Mouse (Mus musculus): ENCODE data around the gene Mpv17l.
"Not testable (repeated sequence)": the region's sequence is repeated elsewhere in the genome, so short reads cannot be mapped to it uniquely, and the experiment has no call there.

Gene Mpv17l

DNA sequence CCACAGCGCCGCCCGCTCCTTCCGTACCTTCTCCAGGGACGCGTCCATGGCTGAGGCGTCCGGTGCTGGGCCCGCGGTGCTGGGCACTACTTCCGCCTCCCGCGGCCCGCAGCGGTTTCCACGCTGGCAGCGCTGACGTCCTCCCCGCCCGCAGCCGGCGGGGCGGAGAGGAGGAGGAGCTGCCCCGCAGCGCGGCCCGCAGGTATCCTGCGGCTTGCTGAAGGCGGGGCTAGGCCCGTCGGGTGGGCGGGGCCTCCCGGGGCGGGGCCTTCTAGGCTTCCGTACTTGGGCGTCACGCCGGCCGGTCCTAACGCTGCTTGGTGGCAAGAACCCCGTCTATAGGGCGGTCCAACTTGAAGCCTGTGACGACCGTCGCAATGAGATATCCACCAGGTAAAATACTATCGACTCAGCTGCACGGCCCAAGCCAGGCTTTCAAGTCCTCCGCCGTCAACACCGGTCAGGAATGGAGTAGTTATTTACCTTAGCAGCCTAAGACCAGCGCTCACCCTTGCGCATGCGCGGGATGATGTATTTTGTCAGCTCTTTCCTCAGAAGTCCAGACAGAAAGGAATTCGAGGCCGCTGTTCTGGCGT, at the start of gene Mpv17l, which contains the start of gene Pdxdc1:
Gene Mpv17l, plus strand, starts transcription at position 274 of the 596 bp plus-strand sequence.
Gene Pdxdc1, minus strand, starts transcription at position 244 of the 596 bp plus-strand sequence.
- DNase-seq: peak; percentile 97

DNA sequence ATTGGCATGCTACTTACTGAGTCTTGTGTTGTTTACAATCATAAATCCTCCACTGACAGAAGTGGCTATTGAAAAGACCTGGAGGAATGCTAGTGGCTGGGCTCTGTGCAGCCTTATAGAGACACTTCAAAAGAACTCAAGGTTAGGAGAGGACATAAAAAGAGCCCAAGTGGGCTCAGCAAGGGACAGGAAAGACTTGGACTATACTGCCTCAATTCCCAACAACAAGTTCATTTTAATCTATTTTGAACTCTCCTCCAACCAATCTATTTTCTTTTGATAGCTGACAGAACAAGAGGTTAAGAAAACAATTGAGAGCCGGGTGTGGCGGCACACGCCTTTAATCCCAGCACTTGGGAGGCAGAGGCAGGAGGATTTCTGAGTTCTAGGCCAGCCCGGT, 49.1 kb upstream of the Mpv17l start:
- no peak for DNase-seq

DNA sequence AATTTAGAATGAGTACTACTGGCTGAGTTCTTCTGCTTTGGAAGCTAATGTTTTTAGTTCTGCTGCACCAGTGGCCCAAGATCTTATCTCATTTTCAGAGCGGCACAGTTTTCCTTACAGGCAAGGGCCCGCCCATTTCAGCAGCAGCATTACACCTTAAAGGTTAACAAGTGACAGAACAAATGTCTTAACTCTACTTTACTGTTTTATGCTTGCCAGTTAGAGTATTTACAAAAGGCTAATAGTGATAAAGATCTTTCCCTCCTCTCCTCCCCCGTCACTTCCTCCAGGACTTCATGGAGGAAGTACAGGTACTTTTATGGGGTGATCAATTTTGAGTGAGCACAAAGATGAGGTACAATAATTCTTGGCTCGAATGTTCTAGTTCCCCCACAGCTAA, 36.9 kb upstream of the Mpv17l start:
- DNase-seq: no peak

DNA sequence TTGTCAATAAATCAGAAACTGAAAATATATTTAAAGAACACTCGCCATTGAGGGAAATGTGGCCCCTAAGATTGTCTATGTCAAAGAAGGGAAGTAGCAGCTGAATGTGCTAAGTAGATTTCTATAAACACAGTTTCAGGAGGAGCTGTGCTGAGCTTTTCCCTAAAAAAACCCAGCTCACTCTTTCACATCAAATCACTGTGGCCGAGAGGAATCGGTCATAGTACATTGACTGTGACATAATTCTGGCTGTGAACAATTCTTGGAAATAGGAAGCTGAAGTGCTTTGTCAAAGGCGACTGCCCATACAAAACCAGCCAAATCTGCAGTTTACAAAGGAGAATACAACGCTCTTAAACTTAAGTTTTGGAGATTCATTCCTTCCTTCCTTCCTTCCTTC, 36.3 kb upstream of the Mpv17l start:
- DNase-seq: no peak

DNA sequence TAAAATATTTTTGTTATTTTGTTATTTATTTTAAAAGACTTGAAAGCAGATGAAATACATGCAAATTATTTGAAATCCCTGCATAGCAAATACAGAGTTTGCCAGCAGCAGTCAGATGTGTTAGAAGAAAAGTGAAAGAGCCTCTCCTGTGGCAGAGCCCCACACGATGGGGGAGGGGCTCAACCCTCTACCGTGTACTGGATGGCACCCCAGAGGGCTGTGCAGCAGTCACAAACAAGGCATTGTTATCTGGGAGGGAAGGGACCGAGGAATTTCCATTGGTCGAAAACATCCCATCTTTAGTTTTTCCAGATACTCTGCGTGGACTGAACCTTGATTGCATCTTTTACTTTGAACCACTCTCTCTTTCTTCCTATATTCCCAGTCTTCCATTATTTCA, 35.6 kb upstream of the Mpv17l start:
- peak; percentile 74 for DNase-seq

DNA sequence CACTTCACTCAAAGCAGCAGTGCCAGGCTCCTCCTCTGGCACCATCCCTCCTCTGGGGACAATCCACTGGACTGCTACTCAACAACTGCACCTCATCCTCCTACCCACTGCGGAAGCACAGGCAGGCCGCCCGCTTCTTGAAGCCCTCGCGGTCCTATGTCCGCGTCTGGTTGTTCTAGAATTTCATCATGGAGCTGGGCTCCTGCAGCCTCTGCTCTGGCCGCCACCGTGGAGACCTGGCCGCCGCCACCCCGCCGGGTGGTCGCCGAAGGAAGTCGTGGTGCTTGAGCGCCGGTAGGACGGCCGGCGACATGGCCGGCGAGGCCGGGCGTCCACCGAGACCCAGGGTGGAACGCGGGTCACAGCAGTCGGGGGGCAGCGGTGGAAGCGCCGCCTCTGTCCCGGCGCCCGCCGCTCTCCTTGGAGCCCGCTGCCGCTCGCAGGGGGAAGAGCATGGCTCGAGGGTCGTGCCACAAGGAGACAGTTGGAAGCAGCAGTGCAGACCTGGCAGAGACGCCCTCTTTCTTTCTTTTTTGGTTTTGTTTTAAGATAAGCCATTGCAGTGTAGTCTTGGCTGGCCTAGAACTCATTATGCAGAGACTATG, 34.9 kb upstream of the Mpv17l start:
- peak; percentile 62 for DNase-seq

DNA sequence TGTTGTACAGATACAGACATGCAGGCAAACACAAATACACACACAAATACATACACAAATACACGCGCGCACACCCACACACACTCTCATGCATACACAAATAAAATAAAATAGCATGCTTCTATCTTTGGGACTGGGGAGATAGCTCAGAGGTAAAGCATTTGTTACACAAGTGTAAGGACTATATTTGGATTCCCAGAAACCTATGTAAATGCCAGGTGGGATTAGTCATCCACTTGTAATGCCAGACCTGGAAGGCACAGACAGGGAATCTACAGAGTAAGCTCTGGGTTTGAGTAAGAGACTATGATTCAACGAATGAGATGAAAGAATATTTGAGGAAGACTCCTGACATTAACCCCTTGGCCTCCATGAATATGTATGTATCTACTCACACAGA, 27.5 kb upstream of the Mpv17l start:
- no peak for DNase-seq

DNA sequence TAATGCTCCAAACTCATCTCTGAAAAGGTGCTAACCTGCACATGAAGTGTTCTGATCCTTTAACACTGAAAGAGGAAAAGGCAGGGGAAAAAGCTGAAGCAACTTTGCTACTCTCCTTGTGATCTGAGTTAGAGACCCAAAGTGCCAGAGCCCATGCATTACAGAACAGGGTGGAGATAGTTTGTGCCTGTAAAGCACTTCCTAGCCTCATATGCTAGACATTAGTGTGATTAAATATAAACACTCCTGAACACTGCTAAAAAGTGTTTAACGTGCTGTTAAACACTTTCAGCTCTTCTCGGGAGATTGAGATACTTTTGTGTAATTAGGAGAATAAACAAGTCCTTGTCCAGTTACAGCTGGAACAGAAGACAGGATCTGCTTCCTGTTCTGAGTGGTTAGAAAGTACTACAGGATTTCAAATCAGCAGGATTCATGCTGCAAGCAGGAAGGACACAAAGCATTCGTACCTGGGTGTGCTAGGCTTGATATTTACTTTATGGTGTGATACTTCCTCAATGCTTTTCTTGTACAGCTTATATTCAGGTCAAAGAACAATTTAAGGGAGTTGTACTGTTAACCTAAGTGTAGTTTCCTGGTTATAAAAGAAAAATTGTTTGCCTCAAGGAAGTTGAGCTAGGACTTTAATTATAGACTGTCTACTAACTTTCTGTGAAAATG, 19.7 kb upstream of the Mpv17l start:
- no peak for DNase-seq

DNA sequence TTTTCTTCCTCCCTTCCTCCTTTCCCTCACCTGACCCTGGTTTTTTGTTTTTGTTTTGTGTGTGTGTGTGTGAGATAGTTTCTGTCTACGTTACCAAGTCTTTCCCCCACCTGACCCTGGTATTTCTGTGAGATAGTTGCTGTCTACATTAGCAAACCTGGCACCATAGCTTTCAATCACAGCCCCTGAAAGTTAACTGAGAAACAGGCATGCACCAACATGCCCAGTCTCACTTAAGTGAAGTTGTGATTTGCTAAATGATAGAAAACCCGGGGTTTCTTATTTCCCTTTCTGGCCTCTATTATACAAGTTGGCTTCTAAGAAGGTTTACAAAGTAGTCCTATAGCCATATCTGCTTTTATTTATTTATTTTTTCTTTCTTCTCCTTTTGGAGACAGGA, 12.5 kb upstream of the Mpv17l start:
- DNase-seq: no peak

DNA sequence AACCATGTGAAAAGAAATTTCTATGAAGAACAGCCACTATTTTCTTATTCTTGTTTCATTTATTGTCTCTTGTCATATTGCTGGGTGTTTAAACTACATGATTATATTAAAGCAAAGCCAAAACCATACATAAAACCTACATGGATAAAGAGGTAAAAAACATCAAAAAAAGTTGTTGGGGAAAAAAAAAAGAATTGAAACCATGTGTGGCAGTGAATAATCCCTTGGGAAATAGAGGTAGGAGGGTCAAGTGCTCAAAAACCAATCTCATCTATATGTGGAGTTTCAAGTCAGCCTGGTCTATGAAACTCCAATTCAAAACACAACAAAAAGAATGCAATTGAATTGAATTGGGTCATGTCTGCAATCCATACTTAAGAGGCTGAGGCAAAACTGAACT, 10.1 kb upstream of the Mpv17l start:
- no peak for DNase-seq

DNA sequence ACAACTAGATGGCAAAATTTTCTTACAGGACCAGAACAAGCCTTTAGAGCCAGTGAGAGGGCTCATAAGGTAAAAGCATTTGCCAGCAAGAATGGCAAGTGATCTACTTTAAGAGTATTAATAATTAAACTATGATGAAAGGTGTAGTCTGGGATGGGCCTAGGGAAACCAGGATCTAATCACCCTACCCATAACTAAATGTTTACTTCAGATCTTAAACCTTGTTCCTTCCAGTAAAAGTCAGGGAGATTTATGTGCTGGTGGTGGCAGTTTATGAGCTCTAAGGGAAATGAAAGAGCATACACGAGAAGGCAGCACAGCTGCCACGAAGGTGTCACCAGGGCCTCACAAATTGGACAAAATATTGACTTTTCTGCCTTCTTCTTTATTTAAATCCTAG, 8.9 kb upstream of the Mpv17l start:
- no peak for DNase-seq

DNA sequence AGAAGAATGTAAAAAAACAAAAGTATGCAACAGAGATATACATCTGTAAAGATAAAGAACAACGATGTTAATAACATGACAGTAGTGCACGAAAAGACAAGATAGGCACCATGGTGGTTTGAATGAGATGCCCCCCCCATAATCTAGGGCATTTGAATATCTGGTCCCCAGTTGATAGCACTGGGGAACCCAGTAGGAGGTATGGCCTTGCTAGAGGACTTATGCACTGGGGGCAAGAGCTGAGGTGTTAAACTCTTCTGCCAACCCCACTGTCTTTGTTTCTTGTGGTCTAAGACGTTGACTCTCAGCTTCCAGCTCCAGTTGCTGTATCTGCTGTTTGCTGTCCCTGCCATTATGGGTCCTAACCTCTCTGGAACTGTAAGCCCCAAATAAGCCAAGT, 7.2 kb upstream of the Mpv17l start:
- no peak for DNase-seq

DNA sequence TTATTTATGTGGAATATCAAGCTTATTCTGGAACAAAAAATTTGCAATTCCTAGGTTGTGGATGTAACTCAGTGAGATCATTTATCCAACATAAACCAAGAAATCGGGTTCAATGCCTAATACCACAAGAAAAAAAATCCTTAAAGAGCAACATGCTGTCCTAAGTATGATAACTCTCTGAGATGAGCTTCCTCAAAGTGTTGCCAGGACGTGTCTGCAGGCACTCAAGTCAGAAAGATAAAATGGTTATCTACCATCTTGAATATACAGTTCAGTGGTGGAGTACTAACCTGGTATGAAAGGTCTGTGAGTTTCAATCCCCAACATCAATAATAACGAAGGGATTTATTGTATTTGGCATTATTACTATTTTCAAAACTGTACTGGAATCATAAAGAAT, 6.6 kb upstream of the Mpv17l start:
- DNase-seq: no peak

DNA sequence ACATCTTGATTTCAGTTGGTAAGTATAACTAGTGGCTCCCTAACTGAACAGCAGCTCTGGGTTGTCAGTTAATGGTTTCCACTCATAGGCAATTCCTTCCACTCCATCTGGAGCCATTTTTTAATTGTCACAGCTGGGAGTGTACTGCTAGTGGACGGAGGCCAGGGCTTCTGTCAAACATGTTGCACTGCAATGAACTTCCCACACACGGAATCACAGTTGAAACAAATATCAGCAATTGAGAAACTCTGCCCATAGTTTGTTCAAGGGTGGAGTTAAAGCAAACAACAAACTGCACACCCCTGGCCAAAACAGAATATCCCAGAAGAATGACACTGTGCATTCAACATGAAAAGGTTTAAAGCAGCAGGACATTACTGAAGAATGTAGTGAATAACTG, 4.0 kb upstream of the Mpv17l start:
- no peak for DNase-seq

DNA sequence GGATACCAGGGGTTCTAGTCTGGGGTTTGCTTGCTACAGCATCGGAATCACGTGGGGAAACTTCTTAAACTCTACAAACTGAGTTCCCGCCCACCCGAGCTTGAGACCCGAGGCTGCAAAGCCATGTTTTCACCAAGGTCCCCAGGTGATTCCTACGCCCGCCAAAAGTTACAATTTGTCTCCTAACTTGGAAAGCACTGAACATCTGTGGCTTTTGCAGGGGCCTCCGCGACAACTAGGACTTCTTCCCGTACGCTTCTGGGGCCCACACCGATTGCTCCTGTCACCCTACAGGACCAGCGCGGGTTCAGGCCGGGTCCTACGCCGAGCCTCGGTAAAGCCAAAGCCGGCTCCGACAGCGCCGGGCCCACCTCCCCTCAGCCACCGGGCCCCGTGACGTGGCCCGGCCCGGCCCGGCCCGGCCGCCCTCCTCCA, 547 bp upstream of the Mpv17l start:
- DNase-seq: no peak

DNA sequence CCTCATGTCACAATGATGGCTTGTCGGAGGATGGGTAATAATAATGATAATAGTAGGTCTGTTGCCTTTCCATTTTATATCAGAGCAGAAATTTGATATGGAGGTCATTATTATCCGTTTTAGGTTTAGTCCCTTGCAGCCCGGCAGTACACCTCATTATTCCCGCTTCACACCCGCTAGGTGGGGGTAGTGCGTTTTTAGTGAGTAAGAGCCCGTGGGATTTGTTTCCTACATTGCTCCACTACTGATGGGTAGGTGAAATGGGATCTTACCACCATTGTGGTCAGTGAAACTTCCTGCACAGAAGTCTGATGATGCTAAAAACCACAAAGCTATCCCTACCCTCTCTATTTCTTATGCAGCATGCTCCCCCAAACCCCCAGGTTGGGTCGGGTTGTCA, 527 bp downstream of the Mpv17l start:
- no peak for DNase-seq

DNA sequence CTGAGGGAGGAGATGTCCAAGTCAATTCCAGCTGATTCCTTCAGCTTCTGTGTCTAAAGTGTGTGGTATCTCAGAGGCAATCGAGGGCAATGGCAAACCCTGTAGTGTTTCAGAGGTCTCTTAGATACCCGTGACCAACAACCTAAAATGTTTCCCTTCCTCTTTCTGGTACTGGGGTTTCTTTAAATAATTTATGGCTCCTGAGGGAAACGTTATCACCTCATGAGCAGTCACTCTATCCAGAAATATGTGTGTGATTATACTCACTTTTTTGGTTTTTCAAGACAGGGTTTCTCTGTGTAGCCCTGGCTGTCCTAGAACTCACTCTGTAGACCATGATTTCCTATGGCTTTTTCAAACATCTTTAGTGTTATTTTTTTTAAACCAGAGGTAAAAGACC, 4.3 kb downstream of the Mpv17l start:
- DNase-seq: no peak

DNA sequence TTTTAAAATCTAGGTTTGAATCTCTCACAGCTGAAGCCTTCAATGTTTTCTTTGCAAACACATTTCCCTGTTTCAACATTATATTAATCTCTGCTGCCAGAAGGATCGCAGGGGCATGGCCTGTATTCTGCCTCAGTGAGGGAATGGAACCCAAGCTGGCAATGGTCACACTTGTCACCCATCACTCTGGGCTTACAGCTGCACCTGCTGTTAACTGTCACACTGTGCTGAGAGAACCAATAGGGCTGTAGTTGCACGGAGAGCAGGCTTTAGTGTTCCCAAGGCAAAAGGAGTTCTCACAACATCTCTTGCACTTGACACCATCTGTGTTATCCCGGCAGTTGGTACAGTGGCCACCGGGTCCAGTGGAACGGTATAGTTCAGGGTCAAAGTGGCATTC, 17.1 kb downstream of the Mpv17l start:
- DNase-seq: no peak

DNA sequence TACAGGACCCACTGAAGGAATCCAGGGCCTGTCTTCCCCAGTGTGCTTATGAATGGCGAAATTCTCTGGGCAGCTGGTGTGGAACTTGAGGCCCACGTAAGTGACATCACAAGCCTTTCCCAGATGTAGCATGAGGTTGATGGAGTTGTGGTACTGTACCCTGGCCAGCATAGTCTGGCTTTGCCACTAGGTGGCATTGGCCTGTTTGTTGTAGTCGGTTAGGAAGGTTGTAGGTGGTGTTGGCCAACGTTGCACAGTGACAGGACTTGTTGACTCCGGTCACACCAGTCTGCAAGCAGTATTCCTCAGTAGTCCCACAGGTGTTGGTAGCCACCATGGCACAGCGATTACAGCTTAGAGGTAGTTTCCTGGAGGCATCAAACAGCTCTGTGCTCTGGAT, 18.1 kb downstream of the Mpv17l start:
- no peak for DNase-seq

DNA sequence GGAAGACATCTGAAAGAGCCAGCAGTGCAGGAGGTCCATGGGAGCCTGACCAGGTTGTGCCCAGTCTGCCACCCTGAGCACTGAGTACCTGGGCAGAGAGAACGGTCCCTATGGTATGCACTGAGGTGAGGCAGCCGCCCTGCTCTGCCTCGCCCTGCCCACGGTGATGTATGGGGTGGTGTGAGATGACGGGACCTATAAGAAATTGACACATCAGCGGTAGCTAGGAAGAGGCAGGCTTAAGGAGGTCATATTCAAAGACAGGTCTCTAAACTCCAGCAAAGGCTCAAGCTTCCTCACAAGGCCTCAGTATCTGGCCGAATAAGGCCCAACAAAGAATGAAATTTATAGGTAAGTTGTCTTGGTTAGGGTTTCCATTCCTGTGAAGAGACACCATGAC, 18.8 kb downstream of the Mpv17l start:
- DNase-seq: no peak

DNA sequence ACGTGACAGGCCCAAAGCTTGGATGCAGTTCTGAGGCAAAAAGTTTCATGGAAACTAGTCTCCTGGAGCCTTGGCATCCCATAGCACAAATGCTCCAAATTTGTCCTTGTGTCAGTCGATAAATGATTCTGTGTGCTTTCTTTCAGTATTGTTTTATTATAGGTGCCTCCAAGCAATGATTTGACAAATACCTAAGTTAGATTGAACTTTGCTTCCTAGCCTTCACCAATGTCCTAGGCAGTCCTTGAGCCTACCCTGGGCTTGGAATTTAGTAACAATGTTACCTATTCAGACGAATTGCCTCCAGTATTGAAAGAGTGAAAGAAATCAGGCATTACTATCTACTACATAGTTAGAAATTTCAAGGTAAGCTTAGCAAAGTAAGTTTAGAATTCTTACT, 19.5 kb downstream of the Mpv17l start:
- DNase-seq: not testable (repeated sequence)

DNA sequence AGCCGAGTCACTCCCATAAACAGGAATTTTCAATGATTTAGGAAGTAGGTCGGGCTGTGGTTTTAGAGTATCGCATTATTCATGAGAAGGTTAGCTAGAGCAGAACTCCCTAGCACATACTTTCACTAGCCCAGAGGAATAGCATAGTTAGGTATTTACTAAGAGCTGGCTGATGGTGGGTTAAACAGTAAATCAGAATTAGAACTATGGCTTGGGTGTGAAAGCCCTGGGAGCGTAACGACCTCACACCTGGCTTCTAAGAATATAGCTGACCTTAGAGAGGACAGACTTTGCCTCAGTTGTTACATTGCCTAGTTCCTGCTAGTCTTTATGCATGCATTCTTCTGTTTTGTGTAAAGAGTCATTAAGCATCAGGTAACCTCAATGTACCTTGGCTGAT, 20.0 kb downstream of the Mpv17l start:
- DNase-seq: not testable (repeated sequence)

DNA sequence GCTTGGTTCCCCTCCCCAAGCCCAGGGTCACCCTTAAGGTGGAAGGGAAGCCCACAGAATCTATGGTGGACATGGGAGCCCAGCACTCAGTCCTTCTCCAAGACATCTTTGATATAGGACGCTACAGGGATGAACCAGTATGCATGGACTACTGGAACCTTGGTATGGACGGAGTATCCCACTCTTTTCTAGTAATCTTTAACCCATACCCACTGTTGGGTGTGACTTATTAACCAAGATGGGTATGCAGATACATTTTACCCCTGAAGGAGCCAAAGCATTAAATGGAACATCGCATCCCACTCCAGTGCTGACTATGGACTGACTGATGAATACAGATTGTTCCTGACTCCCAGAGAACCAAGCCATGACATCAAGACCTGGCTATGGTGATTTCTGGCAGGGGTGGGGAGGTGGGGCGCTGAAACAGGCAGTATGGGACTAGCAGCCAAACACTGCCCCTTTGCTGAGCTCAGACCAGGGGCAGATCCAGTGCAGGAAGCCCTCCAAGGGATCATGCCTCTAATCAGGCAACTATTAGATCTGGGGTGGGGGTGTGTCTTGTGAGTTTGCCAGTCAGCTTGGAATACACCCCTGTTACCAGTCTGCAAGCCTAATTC, 24.6 kb downstream of the Mpv17l start:
- no peak for DNase-seq
